Mouse (Mus musculus) large intestine, adult 2 months (tissue): ENCODE results near the gene Gm11361. TPM values are rescaled to one million over a fixed set of nuclear protein-coding genes. Genes with fewer than 3 reads are reported as not detected.

Experiments
- DNase-seq: peaks from one replicate; pipeline ENCODE4 v3.0.0-alpha.2; 2012; ENCODE audit warnings: low read depth, low spot score
- WGBS: fragments of 180-500 bp; shearing (Covaris S2); methylation state at CpG from one replicate; pipeline ENCODE4 v1.1.7; 2018; 5-methylcytosine and 5-hydroxymethylcytosine counted together
- polyA plus RNA-seq: library from polyadenylated mRNA; depleted of rRNA; stranded (reverse); fragments of >200 nt; gene quantifications from 2 replicates; pipeline ENCODE4 v1.2.3, GENCODE M21; 2012; rRNA removed

The Gm11361 gene
- polyA plus RNA-seq = 2.4 and 3.8 TPM in 2 replicates

- DNase-seq = no peak
- WGBS = 95% methylated on average over 3 of the region's 3 CpGs
These were observed at the start of gene Gm11361 for GRCm38 (mm10) chr13:28257228-28257627. TSS of gene Gm11361 (plus strand) at chr13:28257528.

- WGBS = 30% methylated on average over 1 of the region's 1 CpGs
- no peak for DNase-seq
These were observed 7.1 kb downstream of the Gm11361 start for GRCm38 (mm10) chr13:28264399-28264798.

- DNase-seq = no peak
- 85% methylated on average over 3 of the region's 3 CpGs for WGBS
These were observed 30.0 kb downstream of the Gm11361 start for GRCm38 (mm10) chr13:28287368-28287767.

- DNase-seq = no peak
- WGBS = 88% methylated on average over 4 of the region's 4 CpGs
These were observed 36.9 kb downstream of the Gm11361 start for GRCm38 (mm10) chr13:28294272-28294671.

- no peak for DNase-seq
These were observed 37.5 kb downstream of the Gm11361 start for GRCm38 (mm10) chr13:28294757-28295361.

GRCm38 (mm10) chr13:28295492-28295891 lies 38.2 kb downstream of the Gm11361 start:
- WGBS = 83% methylated on average over 5 of the region's 5 CpGs
- no peak for DNase-seq

More at GRCm38 (mm10) chr13:28294757-28295361, 37.5 kb downstream of the Gm11361 start:
- 18% methylated on average over 3 of the region's 3 CpGs for WGBS

GRCm38 (mm10) chr13:28297098-28297497 lies 39.8 kb downstream of the Gm11361 start:
- WGBS = 32% methylated on average over 2 of the region's 2 CpGs

GRCm38 (mm10) chr13:28297577-28297976 lies 40.2 kb downstream of the Gm11361 start:
- WGBS = 63% methylated on average over 2 of the region's 2 CpGs

More at GRCm38 (mm10) chr13:28297098-28297497, 39.8 kb downstream of the Gm11361 start:
- no peak for DNase-seq

More at GRCm38 (mm10) chr13:28297577-28297976, 40.2 kb downstream of the Gm11361 start:
- DNase-seq = no peak

Other genes starting within 250 kb of the Gm11361 start
- not detected in 2 replicates for gene Prl4a1, start 241.3 kb upstream of the Gm11361 start, polyA plus RNA-seq
- not detected in 2 replicates for gene Prl5a1, start 115.0 kb upstream of the Gm11361 start, polyA plus RNA-seq